Mouse (Mus musculus) stomach, postnatal 0 days (tissue): ENCODE data around the gene Trh. TPM values are rescaled to one million over a fixed set of nuclear protein-coding genes. Genes with fewer than 3 reads are reported as not detected.

ENCODE experiments used
- ATAC-seq: fragments of 200-750 bp; cut with Nextera tagmentation; 2 replicates; pipeline ENCODE4 v1.8.0; 2017; ENCODE audit not compliant: low FRiP score, low TSS enrichment
- DNase-seq: peaks from one replicate; pipeline ENCODE4 v3.0.0-alpha.2; 2016; ENCODE audit warnings: low spot score
- H3K27ac ChIP-seq: fragments of 300-500 bp; sonication (generic); replicated peaks from 2 replicates; pipeline ENCODE4 v1.5.1; 2014; ENCODE audit warnings: mild to moderate bottlenecking, control low read depth
- H3K27me3 ChIP-seq: fragments of 300-500 bp; sonication (generic); 2 replicates; pipeline ENCODE4 v1.6.1; 2014; ENCODE audit warnings: low read length; ENCODE audit not compliant: control insufficient read depth, insufficient read depth
- H3K36me3 ChIP-seq: fragments of 300-500 bp; sonication (generic); 2 replicates; pipeline ENCODE4 v1.6.1; 2014; ENCODE audit warnings: low read length, mixed read lengths; ENCODE audit not compliant: control insufficient read depth, insufficient read depth
- H3K4me1 ChIP-seq: fragments of 300-500 bp; sonication (generic); replicated peaks from 2 replicates; pipeline ENCODE4 v1.6.1; 2014; ENCODE audit warnings: antibody characterized with exemption; ENCODE audit not compliant: control insufficient read depth, insufficient read depth
- H3K4me2 ChIP-seq: fragments of 300-500 bp; sonication (generic); replicated peaks from 2 replicates; pipeline ENCODE4 v1.6.1; 2014; ENCODE audit warnings: low read depth, mild to moderate bottlenecking, control low read depth, moderate library complexity
- H3K4me3 ChIP-seq: fragments of 300-500 bp; sonication (generic); 2 replicates; pipeline ENCODE4 v1.5.1; 2014; ENCODE audit warnings: low read depth, low read length, control low read depth
- H3K9ac ChIP-seq: fragments of 300-500 bp; sonication (generic); 2 replicates; pipeline ENCODE4 v1.6.1; 2014; ENCODE audit warnings: mild to moderate bottlenecking, low read length, control low read depth, mixed read lengths
- H3K9me3 ChIP-seq: fragments of 300-500 bp; sonication (generic); 2 replicates; pipeline ENCODE4 v1.6.1; 2016; ENCODE audit warnings: low read length; ENCODE audit not compliant: control insufficient read depth
- CTCF ChIP-seq: IDR thresholded peaks from 2 replicates; pipeline ENCODE4 v1.5.1; 2016; ENCODE audit warnings: antibody characterized with exemption, low read depth, mild to moderate bottlenecking, moderate library complexity
- EP300 ChIP-seq: optimal IDR thresholded peaks from 2 replicates; pipeline ENCODE3; 2016; ENCODE audit warnings: antibody characterized with exemption
- WGBS: fragments of 180-500 bp; shearing (Covaris S2); extraction: QIAGEN DNeasy Blood & Tissue Kit; methylation state at CpG from one replicate; pipeline ENCODE4 v1.1.7; 2014; 5-methylcytosine and 5-hydroxymethylcytosine counted together
- polyA plus RNA-seq: library from polyadenylated mRNA; unstranded; fragments of >200 nt; fragmentation: Nextera tagmentation; extraction: Ambion mirVana; gene quantifications from 2 replicates; pipeline ENCODE4 v1.2.1, GENCODE M21; 2015

The Trh gene
- polyA plus RNA-seq, 1 experiment from 2014 or later, result 1.1 TPM

- WGBS, result 59% methylated on average over 3 of the region's 3 CpGs
- H3K27me3 ChIP-seq, result no peaks in the 10 kb centered on the region
- no peak for TF ChIP-seq EP300
- no peak for TF ChIP-seq CTCF
- H3K36me3 ChIP-seq, result no peaks in the 10 kb centered on the region
- H3K9me3 ChIP-seq, result no peaks in the 10 kb centered on the region
- H3K4me2 ChIP-seq, result no peak overlapping the region
- ATAC-seq (no peak), DNase-seq (no peak)
- no peaks in the 10 kb centered on the region for H3K4me1 ChIP-seq
- no peak overlapping the region for H3K9ac ChIP-seq
- no peak overlapping the region for H3K4me3 ChIP-seq
- no peak overlapping the region for H3K27ac ChIP-seq
Measured at GRCm38 (mm10) chr6:92253253-92253870, 8.9 kb upstream of the Trh start.

- no peaks in the 10 kb centered on the region for H3K36me3 ChIP-seq
- no peak for DNase-seq
- no peak overlapping the region for H3K27ac ChIP-seq
- no peaks in the 10 kb centered on the region for H3K9me3 ChIP-seq
- 32% methylated on average over 7 of the region's 7 CpGs for WGBS
- ATAC-seq, result no peak
- no peaks in the 10 kb centered on the region for H3K4me1 ChIP-seq
- H3K27me3 ChIP-seq, result peaks cover 5% of the 10 kb centered on the region; the same call in 1 of the 2 replicates
- H3K9ac ChIP-seq, result no peak overlapping the region
- no peak overlapping the region for H3K4me3 ChIP-seq
- TF ChIP-seq CTCF, result no peak
- TF ChIP-seq EP300, result no peak
- no peak overlapping the region for H3K4me2 ChIP-seq
Measured at GRCm38 (mm10) chr6:92247215-92247919, 2.9 kb upstream of the Trh start.

GRCm38 (mm10) chr6:92246335-92246734, 1.9 kb upstream of the Trh start:
- Histone ChIP-seq H3K27ac (no peak overlapping the region), H3K27me3 (peaks cover 5% of the 10 kb centered on the region; the same call in 1 of the 2 replicates)
- no peak for DNase-seq

GRCm38 (mm10) chr6:92241178-92241906, 3.1 kb downstream of the Trh start:
- no peak for TF ChIP-seq EP300
- TF ChIP-seq CTCF, result no peak
- Histone ChIP-seq H3K4me3 (no peak overlapping the region), H3K9me3 (no peaks in the 10 kb centered on the region), H3K4me2 (no peak overlapping the region), H3K36me3 (no peaks in the 10 kb centered on the region), H3K27me3 (peaks cover 5% of the 10 kb centered on the region; the same call in 1 of the 2 replicates), H3K27ac (no peak overlapping the region), H3K4me1 (no peaks in the 10 kb centered on the region), H3K9ac (no peak overlapping the region)
- ATAC-seq (peak; percentile 93), DNase-seq (peak; percentile 65)
- 50% methylated on average over 3 of the region's 3 CpGs for WGBS

More at GRCm38 (mm10) chr6:92246335-92246734, 1.9 kb upstream of the Trh start:
- Histone ChIP-seq H3K36me3 (no peaks in the 10 kb centered on the region), H3K4me3 (no peak overlapping the region), H3K4me1 (no peaks in the 10 kb centered on the region), H3K9me3 (no peaks in the 10 kb centered on the region), H3K9ac (no peak overlapping the region), H3K4me2 (no peak overlapping the region)
- 26% methylated on average over 3 of the region's 3 CpGs for WGBS
- TF ChIP-seq EP300 (no peak), CTCF (no peak)
- ATAC-seq, result no peak

- Histone ChIP-seq H3K27ac (no peak overlapping the region), H3K4me2 (no peak overlapping the region), H3K27me3 (no peaks in the 10 kb centered on the region), H3K9me3 (no peaks in the 10 kb centered on the region), H3K9ac (no peak overlapping the region), H3K4me3 (no peak overlapping the region), H3K4me1 (no peaks in the 10 kb centered on the region), H3K36me3 (no peaks in the 10 kb centered on the region)
- ATAC-seq (no peak), DNase-seq (no peak)
- WGBS, result 71% methylated on average over 12 of the region's 12 CpGs
- TF ChIP-seq CTCF, result no peak
- no peak for TF ChIP-seq EP300
Measured at GRCm38 (mm10) chr6:92235036-92235435, 9.4 kb downstream of the Trh start.

- Histone ChIP-seq H3K9ac (no peak overlapping the region), H3K27me3 (no peaks in the 10 kb centered on the region), H3K36me3 (no peaks in the 10 kb centered on the region), H3K27ac (no peak overlapping the region), H3K9me3 (no peaks in the 10 kb centered on the region), H3K4me1 (no peaks in the 10 kb centered on the region), H3K4me2 (no peak overlapping the region), H3K4me3 (no peak overlapping the region)
- 63% methylated on average over 4 of the region's 4 CpGs for WGBS
- TF ChIP-seq CTCF, result no peak
- no peak for TF ChIP-seq EP300
- ATAC-seq, result no peak
- DNase-seq, result no peak
Measured at GRCm38 (mm10) chr6:92231762-92232161, 12.7 kb downstream of the Trh start.
